Mouse (Mus musculus) forelimb bud, embryonic 11.5 days (tissue): ENCODE measurements around the gene Slco3a1.
A peak's percentile ranks its signal among the peaks of the same experiment; 100 is the strongest.
"Not testable (repeated sequence)": the region's sequence is repeated elsewhere in the genome, so short reads cannot be mapped to it uniquely, and the experiment has no call there.

ENCODE experiments used
- DNase-seq: peaks from one replicate; pipeline ENCODE4 v3.0.0-alpha.2; 2012; ENCODE audit warnings: low read depth, low spot score

Slco3a1 gene

GRCm38 (mm10) chr7:74432950-74433349 is 121.6 kb downstream of the Slco3a1 start:
- DNase-seq, result no peak

GRCm38 (mm10) chr7:74429252-74429651 is 125.3 kb downstream of the Slco3a1 start:
- DNase-seq, result no peak

GRCm38 (mm10) chr7:74427135-74427534 is 127.4 kb downstream of the Slco3a1 start:
- no peak for DNase-seq

GRCm38 (mm10) chr7:74425941-74426340 is 128.6 kb downstream of the Slco3a1 start:
- no peak for DNase-seq

GRCm38 (mm10) chr7:74423928-74424850 is 130.4 kb downstream of the Slco3a1 start:
- DNase-seq, result no peak

- no peak for DNase-seq
Observed at GRCm38 (mm10) chr7:74423316-74423715, 131.3 kb downstream of the Slco3a1 start.

- no peak for DNase-seq
Observed at GRCm38 (mm10) chr7:74422731-74423130, 131.8 kb downstream of the Slco3a1 start.

- DNase-seq, result no peak
Observed at GRCm38 (mm10) chr7:74422002-74422401, 132.6 kb downstream of the Slco3a1 start.

GRCm38 (mm10) chr7:74421591-74421990 is 133.0 kb downstream of the Slco3a1 start:
- no peak for DNase-seq

GRCm38 (mm10) chr7:74419706-74420105 is 134.9 kb downstream of the Slco3a1 start:
- DNase-seq, result no peak

- peak; percentile 68 for DNase-seq
Observed at GRCm38 (mm10) chr7:74417009-74417408, 137.6 kb downstream of the Slco3a1 start.

GRCm38 (mm10) chr7:74415241-74415640 is 139.3 kb downstream of the Slco3a1 start:
- DNase-seq, result no peak

GRCm38 (mm10) chr7:74413738-74414716 is 140.6 kb downstream of the Slco3a1 start:
- no peak for DNase-seq

GRCm38 (mm10) chr7:74408601-74409323 is 145.8 kb downstream of the Slco3a1 start:
- DNase-seq, result no peak

- not testable (repeated sequence) for DNase-seq
Observed at GRCm38 (mm10) chr7:74407851-74408250, 146.7 kb downstream of the Slco3a1 start.

- DNase-seq, result no peak
Observed at GRCm38 (mm10) chr7:74399729-74400128, 154.9 kb downstream of the Slco3a1 start.

GRCm38 (mm10) chr7:74399154-74399553 is 155.4 kb downstream of the Slco3a1 start:
- no peak for DNase-seq

- DNase-seq, result no peak
Observed at GRCm38 (mm10) chr7:74398326-74398725, 156.3 kb downstream of the Slco3a1 start.

GRCm38 (mm10) chr7:74391451-74391873 is 163.1 kb downstream of the Slco3a1 start:
- peak; percentile 66 for DNase-seq

GRCm38 (mm10) chr7:74389570-74389969 is 165.0 kb downstream of the Slco3a1 start:
- DNase-seq, result no peak

GRCm38 (mm10) chr7:74386257-74386656 is 168.3 kb downstream of the Slco3a1 start:
- no peak for DNase-seq
